Mouse (Mus musculus) midbrain, embryonic 11.5 days (tissue): ENCODE data around the gene 2810004N23Rik. TPM values are rescaled to one million over a fixed set of nuclear protein-coding genes. Genes with fewer than 3 reads are reported as not detected.

Experiments
- ATAC-seq: fragments of 200-750 bp; cut with Nextera tagmentation; 2 replicates; pipeline ENCODE4 v1.8.0; 2017; ENCODE audit warnings: moderate TSS enrichment, moderate library complexity; ENCODE audit not compliant: low FRiP score
- DNase-seq: peaks from one replicate; pipeline ENCODE4 v3.0.0; 2015; ENCODE audit warnings: low spot score; ENCODE audit errors: missing footprints
- H3K27ac ChIP-seq: fragments of 300-500 bp; sonication (generic); 2 replicates; pipeline ENCODE4 v1.5.1; 2014; ENCODE audit warnings: low read depth, low read length
- H3K27me3 ChIP-seq: fragments of 300-500 bp; sonication (generic); 2 replicates; pipeline ENCODE4 v1.6.1; 2014; ENCODE audit warnings: mild to moderate bottlenecking, low read length, moderate library complexity, mixed read lengths; ENCODE audit not compliant: control insufficient read depth, insufficient read depth
- H3K36me3 ChIP-seq: fragments of 300-500 bp; sonication (generic); 2 replicates; pipeline ENCODE4 v1.6.1; 2014; ENCODE audit warnings: mild to moderate bottlenecking, low read length, moderate library complexity, mixed read lengths; ENCODE audit not compliant: control insufficient read depth, insufficient read depth
- H3K4me1 ChIP-seq: fragments of 300-500 bp; sonication (generic); 2 replicates; pipeline ENCODE4 v1.6.1; 2014; ENCODE audit warnings: low read length; ENCODE audit not compliant: control insufficient read depth, insufficient read depth
- H3K4me2 ChIP-seq: fragments of 300-500 bp; sonication (generic); 2 replicates; pipeline ENCODE4 v1.6.1; 2014; ENCODE audit warnings: mild to moderate bottlenecking, moderate library complexity
- H3K4me3 ChIP-seq: fragments of 300-500 bp; sonication (generic); 2 replicates; pipeline ENCODE4 v1.5.1; 2014; ENCODE audit warnings: low read depth, low read length
- H3K9ac ChIP-seq: fragments of 300-500 bp; sonication (generic); 2 replicates; pipeline ENCODE4 v1.6.1; 2014; ENCODE audit warnings: low read length
- H3K9me3 ChIP-seq: fragments of 300-500 bp; sonication (generic); 2 replicates; pipeline ENCODE4 v1.6.1; 2016; ENCODE audit warnings: low read length; ENCODE audit not compliant: control insufficient read depth
- WGBS: fragments of 180-500 bp; shearing (Covaris S2); extraction: QIAGEN DNeasy Blood & Tissue Kit; methylation state at CpG from one replicate; pipeline ENCODE4 v1.1.7; 2014; 5-methylcytosine and 5-hydroxymethylcytosine counted together
- polyA plus RNA-seq: library from polyadenylated mRNA; unstranded; fragments of >200 nt; fragmentation: Nextera tagmentation; extraction: Ambion mirVana; gene quantifications from 2 replicates; pipeline ENCODE4 v1.2.1, GENCODE M21; 2014

The 2810004N23Rik gene
- polyA plus RNA-seq, 1 experiment from 2014 or later = 40.6 TPM

DNA sequence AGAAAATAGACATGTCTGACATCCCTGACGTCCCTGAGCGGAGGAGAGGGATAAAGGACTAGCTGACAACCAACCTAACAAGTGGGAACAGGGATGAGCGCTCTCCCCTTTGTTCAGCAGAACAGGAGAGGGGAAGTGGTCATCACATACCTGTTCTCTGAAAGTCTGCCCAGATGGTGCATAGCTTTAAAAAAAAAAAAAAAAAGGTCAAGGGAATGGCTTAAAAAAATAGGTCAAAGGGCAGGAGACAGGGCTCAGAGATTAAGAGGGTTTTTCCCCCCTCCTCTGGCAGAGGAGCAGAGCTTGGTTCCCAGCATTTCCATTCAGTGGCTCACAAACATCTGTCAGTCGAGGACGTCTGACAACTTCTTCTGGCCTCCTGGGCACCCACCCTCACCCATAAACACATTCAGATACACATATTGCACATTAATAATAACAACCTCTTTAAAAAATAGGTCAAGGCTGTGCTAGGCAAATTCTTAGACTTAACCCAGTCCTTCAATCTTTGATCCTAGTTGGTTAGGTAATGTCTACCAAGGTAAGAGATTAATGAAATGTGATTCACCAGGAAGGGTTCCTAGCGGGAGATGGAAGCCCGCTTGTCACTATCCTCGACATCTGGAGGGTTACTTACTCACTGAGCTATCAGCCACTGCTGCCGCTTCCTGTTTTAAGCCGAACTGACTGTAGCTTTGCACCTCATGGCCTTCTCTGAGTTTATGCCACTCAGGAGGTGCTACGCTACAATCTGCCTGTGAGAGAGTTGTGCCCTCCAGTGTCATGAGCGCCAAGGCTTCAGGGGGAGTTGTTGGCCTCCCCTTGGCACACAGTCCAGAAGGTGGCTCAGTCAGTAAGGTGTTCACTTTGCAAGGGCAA, 58.9 kb downstream of the 2810004N23Rik start:
- Histone ChIP-seq H3K36me3 (no peaks in the 10 kb centered on the region), H3K27me3 (no peaks in the 10 kb centered on the region), H3K9ac (no peak overlapping the region), H3K4me1 (no peaks in the 10 kb centered on the region), H3K9me3 (no peaks in the 10 kb centered on the region), H3K4me3 (no peak overlapping the region), H3K4me2 (no peak overlapping the region), H3K27ac (no peak overlapping the region)
- no peak for ATAC-seq
- no peak for DNase-seq
- 67% methylated on average over 12 of the region's 12 CpGs for WGBS

DNA sequence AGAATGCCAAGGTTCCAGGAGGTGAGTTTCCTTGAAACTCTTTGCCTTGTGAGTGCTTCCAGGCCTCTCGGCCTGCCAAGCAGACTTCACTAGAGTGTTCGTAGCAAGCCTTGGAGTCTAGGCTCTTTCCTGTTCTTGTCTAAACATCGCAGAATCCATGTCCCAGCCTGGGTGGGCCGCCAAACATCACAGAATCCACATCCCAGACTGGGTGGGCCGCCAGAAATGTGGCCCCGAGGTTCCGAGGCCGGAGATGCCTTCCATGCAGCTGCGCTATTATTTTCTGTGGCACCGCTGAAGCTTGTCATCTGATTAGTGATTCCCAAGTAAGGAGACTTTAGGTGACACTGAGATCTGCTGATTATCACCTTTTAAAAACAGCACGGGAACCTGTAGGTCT, 62.4 kb downstream of the 2810004N23Rik start:
- Histone ChIP-seq H3K27ac (no peak overlapping the region), H3K36me3 (no peaks in the 10 kb centered on the region), H3K9me3 (no peaks in the 10 kb centered on the region), H3K4me3 (no peak overlapping the region), H3K27me3 (peaks cover 8% of the 10 kb centered on the region), H3K4me1 (no peaks in the 10 kb centered on the region), H3K4me2 (no peak overlapping the region), H3K9ac (no peak overlapping the region)
- no peak for ATAC-seq
- 50% methylated on average over 11 of the region's 11 CpGs for WGBS
- DNase-seq = no peak

DNA sequence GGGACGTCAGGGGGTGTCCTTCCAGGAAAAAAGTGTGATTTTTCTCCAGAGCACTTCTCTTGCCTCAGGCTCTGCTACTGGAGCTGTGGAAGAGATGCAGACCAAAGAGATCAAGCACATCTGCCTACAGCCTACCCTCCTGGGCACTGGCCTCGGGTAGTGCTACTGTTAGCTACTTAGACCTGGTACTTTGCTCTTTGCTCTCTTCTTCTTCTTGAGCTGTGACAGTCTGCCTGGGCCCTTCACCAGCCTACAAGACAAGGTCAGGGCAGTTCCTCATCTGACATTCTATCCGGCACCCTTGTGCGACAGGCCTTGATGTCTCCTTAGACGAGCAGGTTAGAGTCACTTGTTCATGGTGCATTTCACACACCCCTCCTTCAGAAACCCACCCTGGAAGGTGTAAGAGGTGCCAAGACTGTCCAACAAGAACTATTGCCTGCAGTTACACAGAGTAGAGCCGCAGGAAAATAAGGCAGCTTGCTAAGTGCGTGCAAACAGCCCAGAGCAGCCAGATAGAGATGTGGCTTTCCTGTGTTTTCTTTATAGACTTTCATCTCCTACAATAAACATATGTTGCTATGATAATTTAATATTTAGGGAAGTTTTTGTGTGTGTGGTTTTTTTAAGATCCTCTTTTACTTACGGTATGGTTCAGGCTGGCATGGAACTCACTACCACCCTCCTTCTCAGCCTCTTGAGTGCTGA, 67.0 kb downstream of the 2810004N23Rik start:
- WGBS = 74% methylated on average over 8 of the region's 8 CpGs
- Histone ChIP-seq H3K4me3 (no peak overlapping the region), H3K4me2 (peak overlapping the region; percentile 94; the same call in 1 of the 2 replicates), H3K36me3 (no peaks in the 10 kb centered on the region), H3K27me3 (peaks cover 45% of the 10 kb centered on the region), H3K4me1 (peaks cover 21% of the 10 kb centered on the region), H3K27ac (no peak overlapping the region), H3K9me3 (no peaks in the 10 kb centered on the region), H3K9ac (no peak overlapping the region)
- ATAC-seq (no peak), DNase-seq (no peak)

DNA sequence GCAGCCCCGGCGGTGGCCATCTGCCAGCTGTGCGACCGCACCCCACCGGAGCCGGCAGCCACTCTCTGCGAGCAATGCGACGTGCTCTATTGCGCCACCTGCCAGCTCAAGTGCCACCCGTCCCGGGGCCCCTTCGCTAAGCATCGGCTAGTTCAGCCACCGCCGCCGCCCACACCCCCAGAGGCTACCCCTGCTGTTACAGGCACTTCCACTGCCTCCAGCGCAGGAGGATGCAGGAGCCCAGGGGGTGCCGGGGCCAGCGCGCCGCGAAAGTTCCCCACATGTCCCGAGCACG, 68.5 kb downstream of the 2810004N23Rik start:
- peaks cover 21% of the 10 kb centered on the region for H3K4me1 ChIP-seq
- WGBS = under 1% methylated on average over 25 of the region's 25 CpGs
- H3K27ac ChIP-seq = no peak overlapping the region
- no peaks in the 10 kb centered on the region for H3K36me3 ChIP-seq
- peak overlapping the region; percentile 94 for H3K4me2 ChIP-seq
- no peaks in the 10 kb centered on the region for H3K9me3 ChIP-seq
- peaks cover 49% of the 10 kb centered on the region for H3K27me3 ChIP-seq
- H3K9ac ChIP-seq = peak overlapping the region; percentile 61
- ATAC-seq (peak; percentile 26; the same call in 1 of the 2 replicates), DNase-seq (no peak)
- peak overlapping the region; percentile 58 for H3K4me3 ChIP-seq

DNA sequence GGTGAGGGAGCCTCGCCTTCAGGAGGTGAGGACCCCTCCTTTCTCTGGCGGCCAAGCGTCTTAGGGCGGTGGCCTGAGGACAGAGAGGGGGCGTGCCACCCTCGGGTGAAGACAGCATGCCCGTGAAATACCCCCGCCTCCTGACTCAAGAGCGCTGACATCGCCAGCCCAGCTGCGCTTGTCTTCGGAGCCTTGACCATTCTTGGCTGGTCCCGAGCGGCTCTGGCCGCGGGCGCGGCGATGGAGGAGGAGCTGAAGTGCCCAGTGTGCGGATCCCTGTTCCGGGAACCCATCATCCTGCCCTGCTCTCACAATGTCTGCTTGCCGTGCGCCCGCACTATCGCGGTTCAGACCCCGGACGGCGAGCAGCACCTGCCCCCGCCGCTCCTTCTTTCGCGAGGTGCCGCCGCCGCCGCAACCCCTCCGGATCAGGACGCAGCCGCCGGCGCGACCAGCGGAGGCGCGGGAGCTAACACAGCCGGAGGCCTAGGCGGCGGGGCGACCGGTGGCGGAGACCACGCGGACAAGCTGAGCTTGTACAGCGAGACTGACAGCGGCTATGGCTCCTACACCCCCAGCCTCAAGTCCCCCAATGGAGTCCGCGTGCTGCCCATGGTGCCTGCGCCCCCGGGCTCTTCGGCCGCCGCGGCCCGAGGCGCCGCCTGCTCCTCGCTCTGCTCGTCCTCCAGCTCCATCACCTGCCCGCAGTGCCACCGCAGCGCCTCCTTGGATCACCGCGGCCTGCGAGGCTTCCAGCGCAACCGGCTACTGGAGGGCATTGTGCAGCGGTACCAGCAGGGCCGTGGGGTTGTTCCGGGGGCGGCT, 69.0 kb downstream of the 2810004N23Rik start:
- under 1% methylated on average over 71 of the region's 81 CpGs for WGBS
- H3K4me1 ChIP-seq = peaks cover 21% of the 10 kb centered on the region
- DNase-seq (peak; percentile 96), ATAC-seq (peak; percentile 25)
- H3K4me2 ChIP-seq = peak overlapping the region; percentile 94
- H3K4me3 ChIP-seq = peak overlapping the region; percentile 58
- peak overlapping the region; percentile 61 for H3K9ac ChIP-seq
- no peaks in the 10 kb centered on the region for H3K9me3 ChIP-seq
- H3K36me3 ChIP-seq = no peaks in the 10 kb centered on the region
- peak overlapping the region; percentile 67 for H3K27ac ChIP-seq
- peaks cover 49% of the 10 kb centered on the region for H3K27me3 ChIP-seq

DNA sequence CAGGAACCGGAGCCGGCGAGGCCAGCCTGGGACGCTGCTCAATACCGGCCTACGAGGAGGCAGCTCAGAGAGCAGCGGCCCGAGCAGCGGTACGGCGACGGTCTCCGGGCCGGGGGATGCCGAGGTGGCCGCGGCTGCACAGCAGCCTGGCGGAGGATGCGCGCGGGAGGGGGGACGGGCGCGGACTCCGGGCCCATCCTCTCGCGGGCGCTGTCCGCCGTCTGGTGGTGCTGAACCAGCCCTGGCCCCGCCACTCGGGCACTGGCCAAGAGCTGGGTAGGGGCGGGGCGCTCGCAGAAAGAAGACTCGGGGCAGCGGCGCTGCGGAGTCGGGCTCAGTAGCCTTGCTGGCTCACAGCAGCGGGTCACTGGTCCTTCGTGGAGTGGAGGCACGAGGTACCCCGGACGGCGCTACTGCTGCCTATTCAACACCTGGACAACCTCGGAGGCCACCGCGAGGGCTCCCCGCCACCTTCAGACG, 69.7 kb downstream of the 2810004N23Rik start:
- Histone ChIP-seq H3K4me3 (peak overlapping the region; percentile 58), H3K4me1 (peaks cover 21% of the 10 kb centered on the region), H3K4me2 (peak overlapping the region; percentile 94), H3K36me3 (no peaks in the 10 kb centered on the region), H3K27me3 (peaks cover 49% of the 10 kb centered on the region), H3K9ac (peak overlapping the region; percentile 61), H3K27ac (peak overlapping the region; percentile 67), H3K9me3 (no peaks in the 10 kb centered on the region)
- peak; percentile 99 for DNase-seq
- under 1% methylated on average over 49 of the region's 51 CpGs for WGBS
- peak; percentile 84 for ATAC-seq

DNA sequence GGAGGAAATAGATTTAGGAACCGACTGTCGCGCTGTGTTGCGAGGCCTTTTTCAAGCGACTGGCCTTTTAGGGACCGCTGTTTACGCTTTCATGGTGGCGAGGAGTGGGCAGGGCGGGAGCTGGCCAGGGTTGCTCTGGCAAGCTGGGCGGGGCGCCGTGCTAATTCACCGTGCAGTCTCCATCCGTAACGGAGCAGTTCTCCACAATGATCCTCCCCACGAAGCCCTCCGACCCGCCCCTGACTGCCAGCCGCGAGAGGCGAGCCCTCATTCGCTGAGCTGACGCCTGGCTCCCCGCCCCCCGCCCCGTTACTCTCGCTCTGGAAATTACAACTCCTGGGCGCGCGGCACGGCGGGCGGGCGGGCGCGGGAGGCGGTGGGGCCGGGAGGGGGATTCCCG, 70.2 kb downstream of the 2810004N23Rik start, which contains the start of gene Trim67:
Gene Trim67, plus strand, starts transcription at position 385 of the 400 bp plus-strand sequence.
- H3K4me2 ChIP-seq = peak within 1 kb of the TSS; percentile 94
- H3K36me3 ChIP-seq = no peaks in the 10 kb centered on the region
- peak within 1 kb of the TSS; percentile 61 for H3K9ac ChIP-seq
- peaks cover 21% of the 10 kb centered on the region for H3K4me1 ChIP-seq
- H3K9me3 ChIP-seq = no peaks in the 10 kb centered on the region
- ATAC-seq (peak; percentile 92), DNase-seq (peak; percentile 96)
- peaks cover 49% of the 10 kb centered on the region for H3K27me3 ChIP-seq
- peak within 1 kb of the TSS; percentile 58 for H3K4me3 ChIP-seq
- WGBS = 1% methylated on average over 39 of the region's 39 CpGs
- H3K27ac ChIP-seq = peak within 1 kb of the TSS; percentile 67

DNA sequence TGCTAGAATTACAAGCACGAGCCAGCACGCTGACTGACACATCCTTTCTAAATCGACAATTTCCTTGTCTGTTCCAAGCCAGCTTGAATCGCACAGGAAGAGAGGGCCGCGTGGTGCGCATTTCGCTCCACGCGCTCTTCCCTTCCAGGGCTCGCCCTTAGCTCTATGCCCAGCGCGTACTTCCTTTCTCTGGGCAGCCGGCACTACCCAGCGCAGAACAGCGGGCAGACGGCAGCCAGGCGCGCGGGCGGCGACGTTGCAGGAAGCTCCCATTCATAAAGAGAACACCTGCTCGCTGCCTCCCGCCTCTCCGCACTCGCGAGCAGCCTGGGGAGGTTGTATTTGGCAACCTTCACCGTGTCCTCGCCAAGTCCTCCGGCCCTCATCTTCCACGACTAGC, 70.7 kb downstream of the 2810004N23Rik start:
- Histone ChIP-seq H3K27ac (peak overlapping the region; percentile 49), H3K36me3 (no peaks in the 10 kb centered on the region), H3K27me3 (peaks cover 49% of the 10 kb centered on the region), H3K9me3 (no peaks in the 10 kb centered on the region), H3K4me3 (peak overlapping the region; percentile 58), H3K4me2 (peak overlapping the region; percentile 94), H3K4me1 (peaks cover 21% of the 10 kb centered on the region), H3K9ac (peak overlapping the region; percentile 61)
- whole genome bisulfite sequencing = 1% methylated on average over 32 of the region's 32 CpGs
- peak; percentile 91 for DNase-seq
- ATAC-seq = peak; percentile 28; the same call in 1 of the 2 replicates
